Mouse (Mus musculus): ENCODE data around the gene Ikzf3.

Gene Ikzf3

GRCm38 (mm10) chr11:98473916-98474479 lies 71.8 kb downstream of the Ikzf3 start:
- in situ Hi-C loops (cut with MboI) = no loop called here

GRCm38 (mm10) chr11:98472696-98473095 lies 73.1 kb downstream of the Ikzf3 start:
- in situ Hi-C loops (cut with MboI) = no loop called here

DNA sequence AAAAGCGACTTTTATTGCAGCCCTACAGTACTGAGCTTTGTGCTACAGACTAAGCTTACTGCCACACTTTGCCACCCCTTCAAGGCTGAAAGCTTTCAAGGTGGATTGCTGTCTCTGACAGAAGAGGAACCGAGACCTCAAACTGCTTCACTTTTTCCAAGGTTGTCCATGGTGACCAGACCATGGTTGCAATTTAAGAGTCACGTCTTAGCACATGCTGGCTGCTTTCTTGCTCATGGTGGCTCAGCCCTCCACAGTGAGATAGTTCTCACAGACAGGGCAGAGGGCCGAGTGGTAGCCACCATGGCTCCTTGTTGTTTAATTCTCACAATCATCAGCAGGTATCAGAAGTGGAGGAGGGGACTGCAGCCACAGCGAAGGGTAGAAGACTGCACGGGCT lies 75.0 kb downstream of the Ikzf3 start:
- in situ Hi-C loops (cut with MboI) = no loop called here

GRCm38 (mm10) chr11:98469761-98470714 lies 75.8 kb downstream of the Ikzf3 start:
- in situ Hi-C loops (cut with MboI) = no loop called here

GRCm38 (mm10) chr11:98464516-98464915 lies 81.3 kb downstream of the Ikzf3 start:
- in situ Hi-C loops (cut with MboI) = loop anchor here (5.0 kb wide), 1 partner anchor 83 kb away; the partner anchor contains the start of gene Ikzf3

DNA sequence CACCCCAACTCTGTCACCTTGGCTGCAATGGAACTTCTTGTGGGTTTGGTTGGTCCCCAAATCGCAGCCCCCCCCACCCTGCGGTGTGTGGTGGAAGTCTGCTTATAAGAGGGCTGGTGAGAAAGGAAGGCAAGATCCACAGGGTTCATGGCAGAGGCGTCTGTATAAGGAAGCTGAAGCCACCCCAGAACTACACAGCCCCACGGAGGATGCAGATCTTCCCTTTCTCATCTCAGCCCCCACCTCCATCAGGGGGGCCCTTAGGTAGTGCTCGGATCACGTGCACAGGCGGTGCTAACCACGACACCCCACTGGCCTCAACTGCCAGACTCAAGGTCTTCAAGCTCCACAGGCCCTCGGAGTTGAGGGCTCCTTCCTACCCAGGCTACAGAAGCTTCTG lies 81.9 kb downstream of the Ikzf3 start:
- in situ Hi-C loops (cut with MboI) = loop anchor here (5.0 kb wide), 1 partner anchor 83 kb away; the partner anchor contains the start of gene Ikzf3

DNA sequence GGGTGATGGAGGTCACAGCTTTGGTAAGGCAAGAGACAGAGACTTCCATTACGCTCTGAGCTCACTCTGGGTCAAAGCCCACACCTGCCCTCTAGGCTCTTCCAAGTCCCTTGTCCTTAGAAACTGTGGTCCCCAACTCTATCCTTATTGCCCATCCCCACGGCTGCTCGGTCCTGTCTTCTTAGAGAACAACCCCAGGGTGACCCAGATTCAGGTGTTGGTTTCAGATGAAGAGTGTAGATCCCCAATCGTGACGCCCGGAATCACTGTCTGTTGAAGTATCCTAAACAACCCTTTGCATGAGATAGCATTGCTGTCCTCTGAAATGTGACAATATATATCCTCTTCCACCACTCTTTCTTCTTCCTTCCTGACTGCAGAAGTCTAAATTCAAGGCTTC lies 83.6 kb downstream of the Ikzf3 start:
- in situ Hi-C loops (cut with MboI) = loop anchor here (5.0 kb wide), 1 partner anchor 85 kb away; the partner anchor contains the start of gene Ikzf3

- in situ Hi-C loops (cut with MboI) = loop anchor here (5.0 kb wide), 1 partner anchor 86 kb away; the partner anchor contains the start of gene Ikzf3
Measured at GRCm38 (mm10) chr11:98461109-98461720, 84.6 kb downstream of the Ikzf3 start.

- in situ Hi-C loops (cut with MboI) = loop anchor here (5.0 kb wide), 1 partner anchor 87 kb away; the partner anchor contains the start of gene Ikzf3
Measured at GRCm38 (mm10) chr11:98459860-98460259, 86.0 kb downstream of the Ikzf3 start.

- in situ Hi-C loops (cut with MboI) = no loop called here
Measured at GRCm38 (mm10) chr11:98459071-98459741, 86.6 kb downstream of the Ikzf3 start.

GRCm38 (mm10) chr11:98458121-98458990 lies 87.5 kb downstream of the Ikzf3 start:
- in situ Hi-C loops (cut with MboI) = no loop called here

DNA sequence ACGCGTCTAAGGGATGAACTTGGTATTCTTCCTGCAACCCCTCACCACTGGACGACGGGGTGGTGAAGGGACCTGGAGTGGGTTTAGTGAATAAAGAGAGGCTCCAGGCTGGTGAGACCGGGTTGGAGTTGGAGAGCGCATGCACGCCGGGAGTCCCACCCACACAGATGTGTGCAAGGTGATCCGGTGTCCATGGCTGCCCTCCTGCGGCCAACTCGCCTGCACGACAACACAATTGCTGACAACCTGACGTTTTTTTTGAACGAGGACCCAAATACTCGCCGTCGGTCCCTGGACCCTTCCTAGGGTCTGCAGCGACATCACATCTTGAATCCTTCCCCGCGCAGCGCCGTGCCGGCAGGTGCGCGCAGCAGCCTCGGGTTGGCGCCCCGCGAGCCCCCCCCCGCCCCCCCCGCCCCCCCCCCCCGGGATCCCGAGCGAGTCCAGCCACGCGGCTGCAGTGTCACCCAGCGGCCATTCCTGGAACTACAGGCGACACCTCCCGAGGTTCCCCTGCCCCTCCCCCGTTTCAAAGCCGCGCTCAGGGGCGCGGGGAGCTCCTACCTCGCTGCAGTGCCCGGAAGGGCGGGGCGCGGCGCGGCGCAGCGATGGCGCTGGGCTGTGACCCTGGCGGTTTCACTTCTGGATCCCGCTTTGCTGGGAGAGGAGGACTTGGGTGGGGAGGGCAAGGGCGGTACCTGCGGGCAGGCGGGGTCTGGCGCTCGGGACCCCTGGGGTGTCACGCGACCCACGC lies 88.3 kb downstream of the Ikzf3 start:
- in situ Hi-C loops (cut with MboI) = no loop called here

DNA sequence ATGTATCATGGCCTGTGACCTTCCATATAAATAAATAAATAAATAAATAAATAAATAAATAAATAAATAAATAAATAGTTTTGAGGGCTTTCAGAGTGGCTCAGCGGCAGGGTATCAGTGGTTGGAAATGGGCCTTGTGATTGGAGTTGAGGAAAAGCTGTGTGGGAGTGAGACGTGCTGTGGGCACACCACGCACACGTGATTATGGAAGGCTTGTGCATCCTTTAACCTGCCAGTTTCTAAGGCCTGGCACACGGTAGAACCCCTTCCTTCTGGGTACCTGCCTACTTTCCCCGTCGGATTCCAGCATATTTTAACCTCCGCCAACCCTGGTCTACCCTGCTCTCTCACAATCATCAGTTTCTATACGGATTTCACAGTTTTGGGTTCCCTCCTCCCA lies 88.9 kb downstream of the Ikzf3 start:
- in situ Hi-C loops (cut with MboI) = no loop called here

DNA sequence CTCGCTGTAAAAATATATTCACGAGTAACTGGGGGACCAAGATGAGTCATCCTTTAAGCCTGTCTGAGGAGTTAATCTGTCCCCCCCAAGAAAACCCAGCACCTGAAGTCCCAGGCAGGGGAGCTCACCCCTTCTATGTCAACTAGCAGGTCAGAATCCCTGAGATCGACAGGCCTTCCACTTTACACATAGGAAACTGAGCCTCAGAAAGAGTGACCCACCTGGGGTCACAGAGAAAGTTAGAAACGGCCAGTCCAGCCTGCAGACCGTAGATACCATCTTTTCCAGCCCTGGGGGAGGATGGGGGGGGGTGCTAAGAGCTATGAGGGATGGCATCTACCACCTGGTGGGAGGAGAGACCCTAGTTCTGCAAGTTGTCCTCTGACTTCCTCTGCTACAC lies 89.3 kb downstream of the Ikzf3 start:
- in situ Hi-C loops (cut with MboI) = no loop called here

- in situ Hi-C loops (cut with MboI) = no loop called here
Measured at GRCm38 (mm10) chr11:98455484-98455883, 90.3 kb downstream of the Ikzf3 start.

- in situ Hi-C loops (cut with MboI) = no loop called here
Measured at GRCm38 (mm10) chr11:98449921-98450771, 95.7 kb downstream of the Ikzf3 start.

- in situ Hi-C loops (cut with MboI) = no loop called here
Measured at GRCm38 (mm10) chr11:98449419-98449818, 96.4 kb downstream of the Ikzf3 start.

DNA sequence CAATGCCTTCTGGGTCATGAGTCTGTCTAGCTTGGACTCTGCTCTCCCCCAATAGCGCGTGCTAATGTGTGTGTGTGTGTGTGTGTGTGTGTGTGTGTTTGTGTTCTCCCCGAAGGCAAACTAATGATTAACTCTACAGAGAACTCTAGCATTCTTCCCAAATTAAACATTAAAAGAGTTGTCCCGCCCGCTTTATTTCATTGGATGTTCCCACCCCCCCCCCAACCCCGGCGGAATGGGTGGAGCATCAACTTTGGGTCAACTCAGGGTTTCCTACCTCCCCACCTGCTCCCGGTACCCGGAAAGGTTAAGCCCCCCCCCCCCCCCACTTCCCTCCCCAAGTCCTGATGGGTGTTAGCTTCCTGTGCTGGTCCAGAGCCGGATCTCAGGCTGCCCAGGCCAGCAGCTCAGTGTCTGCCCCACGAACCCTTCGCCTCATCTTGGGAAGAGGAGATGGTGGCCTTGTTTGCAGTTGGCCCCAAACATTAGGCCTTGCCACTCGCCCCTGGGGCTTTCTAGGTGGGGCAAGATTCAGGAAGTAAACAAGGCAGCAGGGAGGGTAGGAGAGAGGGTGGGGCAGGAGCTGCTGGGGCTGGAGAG lies 97.5 kb downstream of the Ikzf3 start:
- in situ Hi-C loops (cut with MboI) = no loop called here

- in situ Hi-C loops (cut with MboI) = no loop called here
Measured at GRCm38 (mm10) chr11:98447475-98447834, 98.4 kb downstream of the Ikzf3 start.

All from mature B cell (primary cell).